Mouse (Mus musculus) testis, postnatal 14 days (tissue): ENCODE measurements around the gene Gm10295.

Source experiments
- DNase-seq: peaks from one replicate; pipeline ENCODE4 v3.0.0; 2021; ENCODE audit warnings: low spot score

The Gm10295 gene

DNA sequence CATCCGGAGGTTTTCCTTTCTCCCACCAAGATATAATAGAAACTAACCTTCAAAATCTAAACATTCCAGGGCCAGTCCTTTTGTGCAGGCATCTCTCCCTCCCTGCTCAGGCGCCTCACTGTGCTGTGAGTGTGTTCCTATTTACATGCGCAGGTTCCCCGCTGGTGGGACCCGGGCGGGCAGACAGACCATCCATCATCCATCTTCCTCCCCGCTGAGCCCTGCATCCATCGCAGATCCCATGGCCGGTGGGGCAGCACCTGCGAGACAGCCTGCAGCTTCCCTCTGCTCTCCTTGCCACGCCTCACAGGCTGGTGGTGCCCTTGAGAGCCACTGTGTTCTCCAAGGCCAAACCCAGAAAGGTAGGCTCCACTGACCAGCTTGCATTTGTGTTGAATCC, at the start of gene Gm10295:
TSS of gene Gm10295 (minus strand) at position 122 of the 400 bp plus-strand sequence.
- no peak for DNase-seq

DNA sequence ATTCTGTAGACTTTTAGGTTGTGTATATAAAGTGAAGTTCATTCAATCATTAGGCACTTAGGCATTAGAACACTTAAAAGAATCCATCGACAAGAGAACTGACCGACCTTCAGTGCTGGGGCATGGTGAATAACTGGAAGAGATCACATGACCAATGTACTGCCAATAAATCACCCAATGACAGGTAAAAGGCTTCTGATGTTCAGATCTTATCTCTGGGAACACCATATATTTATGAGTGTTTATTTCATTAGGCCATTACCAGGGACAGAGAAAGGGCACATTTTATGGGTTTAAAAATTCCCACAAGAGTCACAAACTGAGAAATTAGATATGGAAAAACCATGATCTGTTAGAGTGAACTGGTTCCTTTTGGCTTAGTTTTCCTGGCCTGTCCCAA, 49.7 kb upstream of the Gm10295 start:
- DNase-seq: no peak

DNA sequence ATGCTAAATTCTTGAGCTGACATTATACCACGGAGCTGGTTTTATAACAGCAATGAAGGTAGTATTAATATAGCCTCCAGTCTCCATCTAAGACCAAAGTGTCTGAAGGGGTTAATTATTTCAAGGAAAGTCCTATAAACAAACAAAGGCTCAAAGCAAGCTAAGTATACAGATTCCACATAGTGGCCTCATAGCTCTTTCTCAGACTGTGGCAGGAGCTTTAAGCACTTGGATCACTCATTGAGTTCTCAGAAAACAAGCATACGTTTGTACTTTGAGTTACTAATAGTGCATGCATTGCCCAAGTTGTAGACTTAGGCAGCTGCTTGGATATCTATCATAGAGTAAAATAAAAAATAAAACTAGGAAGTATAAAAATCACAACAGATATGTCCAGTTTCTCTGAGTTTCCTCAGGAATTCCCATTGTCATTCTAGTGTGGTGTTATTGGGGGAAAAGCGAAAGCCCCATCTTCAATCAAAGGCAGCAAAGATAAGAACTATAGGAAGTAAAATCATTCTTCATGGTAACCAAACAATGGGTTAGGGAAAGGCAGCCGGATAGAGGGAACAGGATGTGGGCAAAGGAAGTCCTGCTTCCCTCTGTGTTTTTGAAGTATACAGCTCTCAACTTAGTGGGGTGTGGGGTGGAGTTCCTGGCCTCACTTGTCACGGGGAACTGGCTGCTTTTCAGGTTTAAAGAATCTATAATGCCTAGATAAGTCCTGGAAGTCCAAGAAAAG, 48.8 kb upstream of the Gm10295 start:
- no peak for DNase-seq

- DNase-seq: no peak
Measured at GRCm38 (mm10) chr7:71398959-71399756, 47.9 kb upstream of the Gm10295 start.

GRCm38 (mm10) chr7:71398389-71398788, 47.1 kb upstream of the Gm10295 start:
- DNase-seq: no peak

DNA sequence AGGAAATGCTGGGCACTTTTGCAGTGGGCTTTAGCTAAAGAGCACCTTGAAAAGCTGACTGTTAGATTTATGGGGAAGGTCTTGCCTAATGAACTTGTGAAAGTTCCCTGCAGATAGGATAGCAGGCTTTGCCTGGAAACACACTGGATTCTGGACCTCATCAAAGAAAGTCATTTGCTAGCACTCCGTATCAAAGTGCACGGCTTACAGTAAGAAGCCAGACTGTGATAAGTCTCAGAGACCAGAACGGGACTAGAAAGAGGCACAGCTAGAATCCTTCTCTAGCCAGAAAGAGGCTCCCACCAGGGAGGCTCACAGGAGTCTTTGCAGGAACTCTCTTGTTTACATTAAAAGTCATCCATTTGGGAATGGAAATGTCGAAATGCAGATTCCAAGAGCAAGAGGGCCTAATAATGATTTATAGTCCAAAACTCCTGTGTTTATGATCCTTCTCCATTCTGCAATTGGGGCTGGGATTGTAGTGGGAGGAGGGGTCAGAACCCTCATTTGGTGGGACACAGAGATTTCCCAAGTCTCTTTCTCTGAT, 41.6 kb upstream of the Gm10295 start:
- DNase-seq: no peak

DNA sequence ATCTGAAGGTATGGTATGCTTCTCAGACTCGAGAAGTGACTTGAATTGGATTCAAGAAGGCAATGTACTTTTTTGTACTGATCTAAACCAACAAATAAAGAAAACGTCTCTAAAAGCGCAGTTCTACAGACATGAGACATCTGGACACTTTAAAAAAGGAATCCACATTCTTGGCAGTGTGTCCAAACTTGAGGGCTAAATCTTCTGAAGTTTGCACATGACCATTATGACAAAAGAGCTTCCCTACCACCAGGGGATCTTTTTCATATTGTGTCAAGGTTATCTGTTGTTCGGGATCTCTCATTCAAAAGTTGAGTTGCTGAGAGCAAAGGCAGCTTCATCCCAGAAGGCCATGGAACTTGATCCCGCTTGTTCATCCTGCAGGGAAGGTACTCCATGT, 40.0 kb upstream of the Gm10295 start:
- DNase-seq: no peak

GRCm38 (mm10) chr7:71390291-71390690, 39.0 kb upstream of the Gm10295 start:
- no peak for DNase-seq

DNA sequence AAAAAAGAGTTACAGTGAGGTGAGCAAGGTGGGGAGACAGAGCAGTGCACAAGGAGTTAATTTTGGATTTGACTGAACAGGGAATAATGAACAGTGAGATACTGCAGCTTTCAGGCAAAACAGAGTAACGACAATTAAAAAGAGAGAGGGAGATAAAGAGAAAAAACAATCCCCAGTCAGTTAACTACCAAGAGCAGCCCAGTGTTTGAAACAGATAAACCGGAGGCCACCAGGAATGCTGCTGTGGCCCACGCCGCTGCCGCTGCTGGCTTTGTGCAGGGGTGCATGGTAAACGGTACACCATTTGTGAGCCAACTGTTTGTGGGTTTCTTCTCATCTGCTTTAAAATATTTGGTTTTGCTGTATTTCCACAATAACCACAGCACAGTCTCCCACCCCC, 34.8 kb upstream of the Gm10295 start:
- DNase-seq: no peak

DNA sequence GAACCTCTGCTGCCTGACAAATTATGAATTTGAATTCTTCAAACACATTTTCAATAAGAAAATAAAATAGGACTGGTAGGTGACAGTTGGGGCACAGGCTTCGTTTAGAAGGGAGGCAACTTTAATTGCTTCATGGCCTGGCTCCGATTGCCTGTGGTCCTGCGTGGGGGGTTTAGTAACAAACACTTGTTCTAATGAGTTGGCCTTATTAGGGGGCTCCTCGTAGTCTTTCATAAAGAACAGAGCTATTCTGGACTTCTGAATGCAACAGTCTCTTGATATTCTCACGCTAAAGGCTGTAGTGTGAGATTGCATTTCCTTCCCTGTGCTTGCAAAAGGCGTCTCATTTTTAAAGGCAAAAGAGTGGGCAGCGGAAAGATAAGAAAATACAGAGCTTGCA, 33.6 kb upstream of the Gm10295 start:
- DNase-seq: no peak

DNA sequence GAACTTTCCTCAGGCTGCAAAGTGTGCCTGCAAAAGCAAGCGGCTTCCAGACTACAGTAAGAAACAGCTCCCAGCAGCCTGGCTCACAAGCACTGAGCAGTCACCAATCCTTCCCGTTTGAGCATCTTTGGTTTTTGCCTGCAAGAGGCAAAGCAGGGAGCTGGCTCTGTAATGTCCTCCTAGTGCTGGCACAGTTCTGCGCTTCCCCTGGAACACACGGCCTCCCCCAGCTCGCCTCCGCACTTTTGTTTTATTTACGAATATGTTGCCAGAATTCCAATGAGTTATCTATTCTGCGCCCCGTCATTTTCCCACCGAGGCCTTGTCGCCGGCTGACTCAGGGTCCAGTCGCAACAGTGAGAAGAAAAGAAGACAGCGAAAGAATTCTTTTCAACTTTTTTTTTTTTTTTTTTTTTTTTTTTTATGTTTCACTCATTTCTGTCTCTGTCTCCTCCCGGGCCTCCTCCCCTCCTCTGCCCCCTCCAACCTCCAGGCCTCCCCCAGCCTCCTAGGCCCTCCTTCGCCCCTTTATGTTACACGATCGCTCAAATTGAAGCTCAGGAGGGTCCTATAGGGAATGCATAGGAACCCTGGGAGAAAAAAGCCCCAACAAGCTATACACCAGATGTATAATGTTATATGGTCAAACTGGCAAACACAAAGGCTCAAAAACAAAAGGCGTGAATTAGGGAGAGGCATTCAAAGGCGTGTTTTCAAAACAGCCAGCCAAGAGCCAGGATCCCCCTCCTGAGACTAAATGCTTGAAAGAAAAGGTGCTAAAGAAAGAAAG, 32.3 kb upstream of the Gm10295 start:
- DNase-seq: peak; percentile 70

- DNase-seq: no peak
Measured at GRCm38 (mm10) chr7:71379826-71380825, 28.8 kb upstream of the Gm10295 start.

DNA sequence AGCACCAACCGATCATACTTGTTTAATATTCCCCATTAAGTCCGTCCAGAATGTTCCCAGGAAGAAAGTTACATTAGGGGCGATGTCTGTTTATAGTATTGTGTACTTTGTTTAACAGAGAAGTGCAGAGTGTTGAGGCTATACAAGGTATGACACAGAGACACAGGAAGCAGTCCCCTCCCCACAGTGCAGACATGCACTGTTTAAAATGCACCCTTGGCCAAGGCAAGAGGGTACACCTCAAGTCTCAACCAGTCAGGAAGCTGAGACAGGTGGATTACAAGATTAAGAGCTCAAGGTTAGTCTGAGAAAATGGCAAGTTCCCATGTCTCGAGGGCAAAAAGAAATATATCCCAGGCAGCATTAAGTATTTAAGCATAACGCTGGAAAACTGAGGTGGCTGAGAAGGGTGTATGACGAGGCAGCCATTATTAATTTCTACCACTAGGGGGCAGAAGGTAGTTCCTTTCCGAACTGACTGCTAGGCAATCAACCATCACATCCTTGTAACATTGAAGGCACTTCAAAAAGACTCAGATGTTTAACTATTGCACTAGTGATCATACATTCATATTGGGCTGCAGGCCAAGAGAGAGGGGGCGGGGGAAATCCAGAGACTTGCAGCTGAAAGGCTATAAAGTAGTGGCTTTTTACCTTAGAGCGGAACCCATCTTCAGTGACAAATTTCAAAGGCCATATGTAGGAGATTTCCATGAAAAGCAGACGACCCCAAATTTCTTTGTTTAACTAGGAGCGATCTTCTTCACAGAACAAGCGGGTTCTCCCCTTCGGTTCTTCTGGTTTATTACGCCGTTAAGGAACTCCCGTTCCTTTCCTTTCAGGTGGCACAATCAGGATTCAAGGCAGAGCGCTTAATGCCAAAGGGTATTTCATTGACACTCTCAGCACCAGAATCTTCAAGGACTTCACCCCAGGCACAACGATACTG, 27.8 kb upstream of the Gm10295 start:
- DNase-seq: peak; percentile 59

DNA sequence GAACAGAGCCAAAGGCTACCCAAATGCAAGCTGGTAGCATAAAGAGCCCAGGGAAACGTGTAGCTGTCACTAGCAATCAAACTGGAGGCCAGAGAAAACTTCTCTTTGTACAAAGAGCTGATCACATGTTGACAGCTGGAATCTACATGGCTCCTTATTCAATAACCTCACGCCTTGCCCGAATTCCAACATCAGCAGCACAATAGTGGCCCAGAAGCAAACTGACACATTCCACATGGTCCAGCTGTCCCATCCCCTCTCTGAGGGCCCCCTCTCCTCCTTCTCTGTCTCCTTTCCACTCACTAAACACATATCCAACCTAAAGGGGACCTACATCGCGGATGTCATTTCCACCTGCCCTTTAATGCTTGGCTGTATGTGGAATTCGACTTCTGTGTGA, 26.7 kb upstream of the Gm10295 start:
- no peak for DNase-seq

DNA sequence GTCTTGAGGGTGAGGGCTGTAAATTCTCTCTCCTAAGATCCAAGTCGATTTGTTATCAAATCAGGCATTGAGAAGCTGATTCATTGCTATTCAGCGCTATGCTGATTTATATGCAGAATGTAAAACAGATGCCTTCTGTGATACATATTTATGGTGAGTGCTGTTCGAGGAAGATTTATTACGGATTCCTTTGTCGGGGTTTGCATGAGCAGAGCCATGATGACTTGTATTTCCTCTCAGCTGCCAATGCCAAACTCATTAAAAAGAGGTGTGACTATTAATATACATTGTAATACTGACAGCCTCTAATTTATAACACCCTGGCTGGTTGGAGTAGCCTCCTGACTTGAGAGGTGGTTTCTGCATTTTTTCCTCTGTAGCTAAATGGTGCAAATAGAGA, 22.8 kb upstream of the Gm10295 start:
- DNase-seq: no peak

DNA sequence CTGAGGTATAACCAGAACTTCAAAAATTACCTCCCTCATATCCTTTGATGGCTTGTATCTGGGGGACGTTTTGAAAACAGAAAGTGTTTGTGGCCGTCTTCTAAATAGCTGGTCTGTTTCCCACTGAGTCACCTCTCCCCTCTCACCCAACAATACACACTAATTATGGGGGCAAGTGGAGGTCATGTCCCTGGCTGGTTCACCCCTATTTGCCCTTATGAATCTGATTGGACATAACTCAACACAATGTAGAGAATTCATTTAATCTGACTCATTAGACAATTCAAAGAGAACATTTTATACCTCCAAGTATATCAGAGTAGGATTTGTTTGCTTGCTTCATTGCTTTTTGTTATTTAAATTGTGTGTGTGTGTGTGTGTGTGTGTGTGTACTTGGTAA, 20.6 kb upstream of the Gm10295 start:
- no peak for DNase-seq

DNA sequence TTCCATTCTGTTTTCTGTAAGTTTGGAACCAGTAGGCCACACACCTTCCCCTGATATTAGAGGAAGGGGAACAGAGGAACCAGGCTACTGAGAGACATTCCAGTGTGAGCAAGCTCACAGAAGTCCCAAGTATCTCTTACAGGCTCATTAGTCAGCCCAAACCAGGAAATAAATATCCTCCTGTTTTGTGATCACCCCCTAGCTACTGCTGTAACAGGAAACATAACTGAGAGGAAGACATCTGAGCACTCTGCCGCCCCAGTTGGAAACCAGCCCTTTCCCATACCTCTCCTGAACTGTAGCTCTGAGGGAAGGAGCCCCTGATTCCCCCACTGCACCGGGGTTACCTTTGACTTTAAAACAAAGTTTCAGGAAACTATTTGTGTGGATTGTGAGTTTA, 19.5 kb upstream of the Gm10295 start:
- DNase-seq: no peak

- DNase-seq: no peak
Measured at GRCm38 (mm10) chr7:71370128-71370527, 18.8 kb upstream of the Gm10295 start.

- DNase-seq: peak; percentile 11
Measured at GRCm38 (mm10) chr7:71368543-71369181, 17.4 kb upstream of the Gm10295 start.
